Mouse (Mus musculus): ENCODE measurements around the gene Slc20a1.

GRCm38 (mm10) chr2:129227011-129227529, 28.5 kb downstream of the Slc20a1 start:
- no peak for TF ChIP-seq CTCF (IDR thresholded peaks at IDR 0.05)
- TF ChIP-seq EP300 (IDR thresholded peaks at IDR 0.05; ENCODE audit: insufficient read depth, low read depth, low read length), result no peak
